Mouse (Mus musculus) heart, embryonic 10.5 days (tissue): ENCODE data around the gene Gm8693. TPM values are rescaled to one million over a fixed set of nuclear protein-coding genes. Genes with fewer than 3 reads are reported as not detected.
"Not testable (repeated sequence)": the region's sequence is repeated elsewhere in the genome, so short reads cannot be mapped to it uniquely, and the experiment has no call there.

ENCODE experiments used
- DNase-seq: peaks from one replicate; pipeline ENCODE4 v3.0.0-alpha.2; 2017; ENCODE audit warnings: low spot score
- H3K27ac ChIP-seq: fragments of 300-500 bp; sonication (generic); 2 replicates; pipeline ENCODE4 v1.5.1; 2016; ENCODE audit warnings: mild to moderate bottlenecking
- H3K27me3 ChIP-seq: fragments of 300-500 bp; sonication (generic); 2 replicates; pipeline ENCODE4 v1.6.1; 2016; ENCODE audit warnings: mild to moderate bottlenecking; ENCODE audit not compliant: poor library complexity, insufficient read depth, severe bottlenecking
- H3K36me3 ChIP-seq: fragments of 300-500 bp; sonication (generic); 2 replicates; pipeline ENCODE4 v1.6.1; 2016; ENCODE audit warnings: mild to moderate bottlenecking, moderate library complexity
- H3K4me1 ChIP-seq: fragments of 300-500 bp; sonication (generic); 2 replicates; pipeline ENCODE4 v1.6.1; 2016; ENCODE audit warnings: mild to moderate bottlenecking
- H3K4me3 ChIP-seq: fragments of 300-500 bp; sonication (generic); 2 replicates; pipeline ENCODE4 v1.5.1; 2016; ENCODE audit warnings: mild to moderate bottlenecking, moderate library complexity
- H3K9me3 ChIP-seq: fragments of 300-500 bp; sonication (generic); 2 replicates; pipeline ENCODE4 v1.6.1; 2016; ENCODE audit warnings: mild to moderate bottlenecking, moderate library complexity
- WGBS: fragments of 180-500 bp; shearing (Covaris S2); methylation state at CpG from one replicate; pipeline ENCODE4 v1.1.7; 2016; 5-methylcytosine and 5-hydroxymethylcytosine counted together
- polyA plus RNA-seq: library from polyadenylated mRNA; unstranded; fragments of >200 nt; fragmentation: Nextera tagmentation; extraction: Ambion mirVana; gene quantifications from 2 replicates; pipeline ENCODE4 v1.2.1, GENCODE M21; 2016

Gene Gm8693
- polyA plus RNA-seq = not detected in 2 replicates

GRCm38 (mm10) chr7:22692217-22692616, at the start of gene Gm8693:
Gene Gm8693, minus strand, starts transcription at chr7:22692317.
- not testable (repeated sequence) for DNase-seq, H3K4me1 ChIP-seq, H3K4me3 ChIP-seq, H3K27ac ChIP-seq, H3K36me3 ChIP-seq, H3K9me3 ChIP-seq, H3K27me3 ChIP-seq
- no CpG with 5 or more reads among the region's 2 CpGs for WGBS

- no CpG with 5 or more reads among the region's 1 CpGs for WGBS
- H3K9me3 ChIP-seq, H3K4me1 ChIP-seq, DNase-seq, H3K36me3 ChIP-seq, H3K27ac ChIP-seq, H3K27me3 ChIP-seq, H3K4me3 ChIP-seq: not testable (repeated sequence)
These were observed 27.5 kb upstream of the Gm8693 start, which contains the start of gene Gm4567 for GRCm38 (mm10) chr7:22719610-22720009. Gene Gm4567, minus strand, starts transcription at chr7:22719710.

GRCm38 (mm10) chr7:22657718-22658117, 34.4 kb downstream of the Gm8693 start, which contains the start of gene Vmn1r155:
Gene Vmn1r155, plus strand, starts transcription at chr7:22658018.
- H3K27me3 ChIP-seq, H3K4me1 ChIP-seq, H3K27ac ChIP-seq, H3K9me3 ChIP-seq, DNase-seq, H3K36me3 ChIP-seq, H3K4me3 ChIP-seq: not testable (repeated sequence)
- WGBS = no CpG with 5 or more reads among the region's 3 CpGs

Other genes with a start within 250 kb of the Gm8693 start
- gene Gm10665, start 228.2 kb downstream of the Gm8693 start, polyA plus RNA-seq = not detected in 2 replicates
- not detected in 2 replicates for gene Vmn1r151, start 192.6 kb downstream of the Gm8693 start, polyA plus RNA-seq
- gene Vmn1r152, start 169.3 kb downstream of the Gm8693 start, polyA plus RNA-seq = not detected in 2 replicates
- gene Gm8677, start 157.4 kb downstream of the Gm8693 start, polyA plus RNA-seq = not detected in 2 replicates
- gene Gm4201, start 127.0 kb downstream of the Gm8693 start, polyA plus RNA-seq = not detected in 2 replicates
- gene Gm4565, start 104.2 kb downstream of the Gm8693 start, polyA plus RNA-seq = not detected in 2 replicates
- not detected in 2 replicates for gene Vmn1r155, start 34.3 kb downstream of the Gm8693 start, polyA plus RNA-seq
- gene Gm4567, start 27.4 kb upstream of the Gm8693 start, polyA plus RNA-seq = not detected in 2 replicates
- gene Vmn1r157, start 69.4 kb upstream of the Gm8693 start, polyA plus RNA-seq = not detected in 2 replicates
- not detected in 2 replicates for gene Vmn1r158, start 98.5 kb upstream of the Gm8693 start, polyA plus RNA-seq
- not detected in 2 replicates for gene Vmn1r159, start 151.3 kb upstream of the Gm8693 start, polyA plus RNA-seq
- not detected in 2 replicates for gene Vmn1r160, start 178.9 kb upstream of the Gm8693 start, polyA plus RNA-seq